Mouse (Mus musculus) embryonic facial prominence, embryonic 15.5 days (tissue): ENCODE measurements at regions not wholly inside any gene's neighbourhood (a gene's known extent, or its start where the extent isn't known, plus 50 kb on each side); places are given as distances from the start of the nearest gene placed in this dataset.
A peak's percentile ranks its signal among the peaks of the same experiment; 100 is the strongest.

ENCODE experiments used
- ATAC-seq: fragments of 200-750 bp; cut with Nextera tagmentation; 2 replicates; pipeline ENCODE4 v1.8.0; 2017; ENCODE audit warnings: low read depth, moderate TSS enrichment; ENCODE audit not compliant: insufficient number of reproducible peaks, low FRiP score, low TSS enrichment
- H3K27ac ChIP-seq: fragments of 300-500 bp; sonication (generic); replicated peaks from 2 replicates; pipeline ENCODE4 v1.5.1; 2015; ENCODE audit warnings: mild to moderate bottlenecking, inconsistent platforms
- H3K27me3 ChIP-seq: fragments of 300-500 bp; sonication (generic); 2 replicates; pipeline ENCODE4 v1.6.1; 2015; ENCODE audit warnings: inconsistent platforms
- H3K36me3 ChIP-seq: fragments of 300-500 bp; sonication (generic); 2 replicates; pipeline ENCODE4 v1.6.1; 2015; ENCODE audit warnings: mild to moderate bottlenecking, inconsistent platforms
- H3K4me1 ChIP-seq: fragments of 300-500 bp; sonication (generic); 2 replicates; pipeline ENCODE4 v1.6.1; 2015; ENCODE audit warnings: inconsistent platforms
- H3K4me2 ChIP-seq: fragments of 300-500 bp; sonication (generic); replicated peaks from 2 replicates; pipeline ENCODE4 v1.6.1; 2015; ENCODE audit warnings: mild to moderate bottlenecking, inconsistent platforms
- H3K4me3 ChIP-seq: fragments of 300-500 bp; sonication (generic); replicated peaks from 2 replicates; pipeline ENCODE4 v1.5.1; 2015; ENCODE audit warnings: mild to moderate bottlenecking, inconsistent platforms
- H3K9ac ChIP-seq: fragments of 300-500 bp; sonication (generic); 2 replicates; pipeline ENCODE4 v1.6.1; 2015; ENCODE audit warnings: inconsistent platforms
- H3K9me3 ChIP-seq: fragments of 300-500 bp; sonication (generic); replicated peaks from 2 replicates; pipeline ENCODE4 v1.6.1; 2016; ENCODE audit warnings: inconsistent platforms
- WGBS: fragments of 180-500 bp; shearing (Covaris S2); methylation state at CpG from one replicate; pipeline ENCODE4 v1.1.7; 2015; 5-methylcytosine and 5-hydroxymethylcytosine counted together

DNA sequence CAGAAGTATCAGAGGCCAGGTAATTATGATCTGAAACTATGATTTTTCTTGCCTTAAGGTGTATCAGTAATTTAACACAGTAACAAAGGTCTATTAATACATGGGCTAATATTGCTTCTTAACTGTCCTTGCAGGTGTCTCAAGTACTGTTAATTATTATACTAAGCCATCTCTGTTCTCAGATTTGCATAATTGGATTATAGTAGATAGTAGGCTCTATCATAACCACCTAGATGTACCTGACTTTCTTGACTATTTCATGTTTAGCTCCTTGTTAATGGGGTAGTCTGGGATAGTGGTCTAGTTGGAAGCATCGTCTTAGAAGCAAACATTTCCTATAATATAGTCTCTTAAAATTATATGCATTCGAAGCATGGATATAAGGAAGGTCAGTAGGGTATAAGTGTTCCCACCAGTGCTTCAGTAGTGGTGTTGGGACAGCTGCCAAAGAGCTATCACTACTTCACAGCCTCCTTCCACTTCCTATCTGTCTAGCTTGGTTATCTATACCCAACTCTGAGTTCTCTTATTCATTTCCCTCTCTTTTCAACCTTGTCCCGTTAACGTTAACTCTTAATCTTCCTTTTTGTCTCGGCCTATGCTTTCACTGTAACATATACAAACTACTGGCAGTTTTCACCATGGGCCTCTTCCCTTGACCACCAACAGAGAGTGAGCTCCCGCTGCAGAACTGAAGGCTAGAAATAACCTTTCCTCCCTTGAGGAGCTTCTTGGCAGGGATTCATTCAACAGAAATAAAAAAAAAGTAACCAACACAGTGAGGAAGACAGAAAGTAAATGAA is 630.9 kb upstream of the Lcorl start:
- H3K4me1 ChIP-seq = no peaks in the 10 kb centered on the region
- no peak overlapping the region for H3K9ac ChIP-seq
- no peaks in the 10 kb centered on the region for H3K9me3 ChIP-seq
- ATAC-seq = no peak
- H3K4me3 ChIP-seq = no peak overlapping the region
- H3K27ac ChIP-seq = no peak overlapping the region
- H3K36me3 ChIP-seq = no peaks in the 10 kb centered on the region
- H3K27me3 ChIP-seq = no peaks in the 10 kb centered on the region
- no peak overlapping the region for H3K4me2 ChIP-seq
- WGBS = 72% methylated on average over 6 of the region's 6 CpGs

DNA sequence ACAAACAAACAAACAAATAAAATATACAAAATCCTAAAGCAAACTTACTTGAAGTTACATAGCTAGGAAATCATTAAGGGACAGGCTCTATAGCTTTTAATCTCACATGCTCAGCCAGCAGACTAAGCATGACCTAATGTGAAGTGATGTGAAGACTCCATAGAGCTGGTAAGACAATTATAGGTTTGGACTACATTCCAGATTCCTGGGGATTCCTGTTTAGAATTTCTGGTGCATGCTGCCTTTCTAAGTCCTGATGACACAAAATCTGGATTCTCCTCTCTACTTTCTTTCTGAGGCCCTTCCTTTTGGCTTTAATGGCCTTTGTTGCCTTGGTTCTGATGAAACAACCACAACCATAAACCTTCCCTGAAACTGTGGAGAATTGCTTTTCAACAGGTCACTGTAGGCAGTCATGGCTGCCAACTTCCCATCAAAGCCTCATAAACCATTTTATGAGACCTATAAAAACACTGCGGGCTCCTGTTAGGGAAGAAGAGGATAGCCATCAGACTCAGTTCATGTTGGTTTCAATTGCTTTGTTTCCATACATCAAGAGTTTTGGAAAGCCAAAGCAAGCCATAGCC is 629.4 kb upstream of the Lcorl start:
- 76% methylated on average over 1 of the region's 1 CpGs for WGBS
- H3K9ac ChIP-seq = no peak overlapping the region
- ATAC-seq = no peak
- H3K27ac ChIP-seq = no peak overlapping the region
- no peaks in the 10 kb centered on the region for H3K4me1 ChIP-seq
- H3K36me3 ChIP-seq = no peaks in the 10 kb centered on the region
- H3K27me3 ChIP-seq = no peaks in the 10 kb centered on the region
- no peaks in the 10 kb centered on the region for H3K9me3 ChIP-seq
- H3K4me2 ChIP-seq = no peak overlapping the region
- H3K4me3 ChIP-seq = no peak overlapping the region

DNA sequence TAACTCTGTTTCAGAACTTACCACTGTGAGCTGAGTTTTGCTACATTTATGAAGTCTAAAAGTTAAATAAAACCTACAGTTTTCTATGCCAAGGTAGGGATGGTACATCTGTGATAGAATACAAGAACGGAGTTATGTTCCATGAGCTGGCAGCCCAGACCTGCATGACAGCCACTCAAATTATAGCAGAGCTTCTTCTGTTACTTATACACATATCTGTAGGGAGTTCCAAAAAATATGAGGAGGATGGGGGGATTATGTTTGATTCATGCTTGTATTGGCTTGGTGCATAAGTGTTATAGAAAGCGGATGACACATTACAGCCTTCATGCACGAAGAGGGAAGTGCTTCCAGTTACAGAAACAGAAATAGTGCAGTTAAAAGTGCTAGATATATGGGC is 598.9 kb upstream of the Lcorl start:
- H3K27ac ChIP-seq = no peak overlapping the region
- no peak for ATAC-seq
- no peaks in the 10 kb centered on the region for H3K9me3 ChIP-seq
- H3K9ac ChIP-seq = no peak overlapping the region
- no peak overlapping the region for H3K4me2 ChIP-seq
- H3K4me1 ChIP-seq = no peaks in the 10 kb centered on the region
- whole genome bisulfite sequencing = 91% methylated on average over 3 of the region's 3 CpGs
- no peaks in the 10 kb centered on the region for H3K36me3 ChIP-seq
- no peak overlapping the region for H3K4me3 ChIP-seq
- no peaks in the 10 kb centered on the region for H3K27me3 ChIP-seq

DNA sequence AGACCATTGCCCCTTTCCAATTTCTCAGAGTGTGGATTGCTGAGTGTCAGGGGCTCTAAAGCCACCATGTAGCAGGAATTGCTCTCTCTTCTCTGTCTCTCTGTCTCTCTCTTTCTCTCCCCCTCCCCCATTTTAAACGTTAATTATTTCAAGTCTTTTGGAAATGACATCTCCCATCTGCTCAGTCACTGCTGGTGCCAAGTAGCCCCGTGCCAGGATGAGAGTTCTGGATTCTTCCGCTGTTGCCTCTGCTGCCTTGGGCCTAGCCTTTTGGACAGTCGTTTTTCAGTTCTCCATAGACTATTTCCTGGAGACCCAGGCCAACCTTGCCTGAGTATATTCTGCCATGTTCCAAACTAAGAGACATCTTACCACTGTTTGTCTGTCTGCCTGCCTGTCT is 590.9 kb upstream of the Lcorl start:
- no peak overlapping the region for H3K4me3 ChIP-seq
- H3K4me2 ChIP-seq = no peak overlapping the region
- H3K36me3 ChIP-seq = no peaks in the 10 kb centered on the region
- no peaks in the 10 kb centered on the region for H3K9me3 ChIP-seq
- H3K4me1 ChIP-seq = 0 out of 2 replicates have a peak, but pooled peaks cover 4% of the 10 kb centered on the region
- H3K9ac ChIP-seq = no peak overlapping the region
- H3K27me3 ChIP-seq = no peaks in the 10 kb centered on the region
- H3K27ac ChIP-seq = no peak overlapping the region
- ATAC-seq = no peak
- WGBS = 57% methylated on average over 4 of the region's 4 CpGs

DNA sequence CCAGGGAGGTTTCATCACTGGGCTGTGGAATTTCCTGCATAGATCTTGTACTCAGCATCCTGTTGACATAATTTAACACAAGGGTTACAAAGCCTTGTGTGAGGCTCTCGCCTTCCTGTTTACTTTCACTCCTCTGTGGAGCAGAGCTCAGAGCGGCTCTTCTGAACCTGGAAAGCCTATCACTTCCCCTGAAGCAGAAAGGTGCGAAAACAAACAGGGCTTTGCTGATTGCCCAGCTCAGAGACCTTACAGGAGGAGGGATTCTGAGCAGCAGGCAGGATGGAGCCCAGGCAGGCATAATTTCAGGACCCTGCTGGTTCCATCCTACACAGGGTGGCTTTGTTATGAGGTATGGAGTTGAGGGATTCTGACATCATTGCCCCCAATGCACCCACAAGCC is 588.4 kb upstream of the Lcorl start:
- Histone ChIP-seq H3K27ac (no peak overlapping the region), H3K36me3 (no peaks in the 10 kb centered on the region)
- ATAC-seq = no peak

DNA sequence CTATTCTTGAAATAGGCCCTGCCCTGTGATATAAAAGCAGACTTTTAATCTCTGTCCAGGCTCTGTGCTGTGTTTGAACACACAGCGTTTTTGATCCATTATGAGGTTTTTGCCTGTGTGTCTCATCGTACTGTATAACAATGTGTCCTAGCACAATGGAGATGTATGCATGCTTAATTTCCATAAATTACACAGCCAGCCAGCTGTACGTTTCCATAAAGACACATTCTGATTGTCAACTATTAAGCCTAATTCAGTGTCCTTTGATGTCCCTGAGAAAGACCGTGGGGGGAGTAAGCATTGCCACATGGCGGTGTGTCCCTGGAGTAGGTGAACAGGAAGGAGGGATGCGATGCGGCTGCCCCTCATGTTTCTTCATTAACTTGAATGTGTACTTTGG is 587.7 kb upstream of the Lcorl start:
- Histone ChIP-seq H3K9me3 (no peaks in the 10 kb centered on the region), H3K9ac (no peak overlapping the region), H3K4me2 (no peak overlapping the region; the same call in 1 of the 2 replicates), H3K4me1 (0 out of 2 replicates have a peak, but pooled peaks cover 4% of the 10 kb centered on the region), H3K27ac (no peak overlapping the region), H3K27me3 (no peaks in the 10 kb centered on the region), H3K4me3 (no peak overlapping the region), H3K36me3 (no peaks in the 10 kb centered on the region)
- WGBS = 34% methylated on average over 7 of the region's 7 CpGs
- ATAC-seq = no peak

More for the DNA sequence above, 588.4 kb upstream of the Lcorl start:
- WGBS = 45% methylated on average over 3 of the region's 3 CpGs
- Histone ChIP-seq H3K9ac (no peak overlapping the region), H3K4me2 (no peak overlapping the region), H3K4me3 (no peak overlapping the region), H3K27me3 (no peaks in the 10 kb centered on the region), H3K4me1 (0 out of 2 replicates have a peak, but pooled peaks cover 4% of the 10 kb centered on the region), H3K9me3 (no peaks in the 10 kb centered on the region)

DNA sequence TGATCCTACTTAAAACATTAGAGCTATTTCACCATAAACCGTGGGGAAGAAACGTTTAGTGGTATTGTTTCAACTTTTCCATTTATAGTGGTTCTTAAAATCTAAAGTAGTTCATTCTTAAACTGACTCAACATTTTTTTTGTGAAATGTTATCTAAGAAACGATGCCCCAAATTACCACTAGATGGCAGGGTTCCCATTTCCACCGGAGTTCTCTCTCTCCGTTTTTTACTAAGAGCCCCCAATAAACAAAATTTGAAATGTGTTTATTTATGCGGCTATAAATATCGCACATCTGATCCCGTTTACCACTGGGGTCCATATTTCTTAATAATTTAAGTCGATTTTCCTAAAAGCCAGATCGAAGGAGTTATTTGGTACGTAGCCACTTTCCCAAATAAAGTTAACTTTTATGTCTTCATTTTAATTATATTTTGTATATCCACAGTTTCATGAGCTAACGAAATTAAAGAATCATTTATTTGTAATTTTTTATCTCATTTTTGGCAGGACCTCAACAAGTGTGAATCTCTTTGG is 586.5 kb upstream of the Lcorl start:
- 10% methylated on average over 12 of the region's 12 CpGs for WGBS
- Histone ChIP-seq H3K4me2 (peak overlapping the region; percentile 17), H3K4me3 (0 out of 2 replicates have a peak overlapping the region, but pooled peaks have one; percentile 10), H3K36me3 (no peaks in the 10 kb centered on the region), H3K9ac (no peak overlapping the region), H3K4me1 (0 out of 2 replicates have a peak, but pooled peaks cover 4% of the 10 kb centered on the region), H3K27me3 (no peaks in the 10 kb centered on the region), H3K27ac (no peak overlapping the region), H3K9me3 (no peaks in the 10 kb centered on the region)
- no peak for ATAC-seq

DNA sequence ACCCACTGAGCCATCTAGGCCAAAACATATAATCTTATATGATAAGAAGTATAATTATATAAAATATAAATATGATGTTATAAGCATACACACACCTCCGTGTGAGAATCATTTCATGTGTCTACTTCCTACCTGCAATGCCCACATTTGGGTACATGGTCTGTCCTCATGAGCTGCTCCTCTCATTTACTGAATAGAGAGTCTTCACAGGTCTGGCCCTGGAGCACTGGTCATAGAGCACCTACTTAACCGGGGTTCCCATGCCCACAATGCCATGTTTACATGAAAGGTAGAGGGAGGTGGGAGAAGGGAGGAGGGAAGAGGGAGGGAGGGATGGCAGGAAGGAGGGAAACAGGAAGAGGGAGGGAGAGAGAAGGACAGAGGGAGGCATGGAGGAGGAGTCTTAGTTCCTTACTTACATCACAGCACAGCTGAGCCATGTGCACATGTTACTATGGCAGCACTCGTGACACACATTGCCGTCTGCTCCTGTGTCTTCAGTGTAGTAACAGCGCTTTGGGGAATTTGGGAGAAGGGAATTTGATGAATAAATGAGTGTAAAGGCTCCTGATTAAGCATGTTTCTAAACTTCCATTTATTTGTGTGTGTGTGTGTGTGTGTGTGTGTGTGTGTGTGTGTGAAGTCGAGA is 585.3 kb upstream of the Lcorl start:
- no peak for ATAC-seq
- Histone ChIP-seq H3K27ac (no peak overlapping the region), H3K4me1 (0 out of 2 replicates have a peak, but pooled peaks cover 4% of the 10 kb centered on the region), H3K9me3 (no peaks in the 10 kb centered on the region), H3K9ac (no peak overlapping the region), H3K27me3 (no peaks in the 10 kb centered on the region), H3K36me3 (no peaks in the 10 kb centered on the region), H3K4me2 (no peak overlapping the region), H3K4me3 (no peak overlapping the region)
- WGBS = 78% methylated on average over 6 of the region's 6 CpGs

DNA sequence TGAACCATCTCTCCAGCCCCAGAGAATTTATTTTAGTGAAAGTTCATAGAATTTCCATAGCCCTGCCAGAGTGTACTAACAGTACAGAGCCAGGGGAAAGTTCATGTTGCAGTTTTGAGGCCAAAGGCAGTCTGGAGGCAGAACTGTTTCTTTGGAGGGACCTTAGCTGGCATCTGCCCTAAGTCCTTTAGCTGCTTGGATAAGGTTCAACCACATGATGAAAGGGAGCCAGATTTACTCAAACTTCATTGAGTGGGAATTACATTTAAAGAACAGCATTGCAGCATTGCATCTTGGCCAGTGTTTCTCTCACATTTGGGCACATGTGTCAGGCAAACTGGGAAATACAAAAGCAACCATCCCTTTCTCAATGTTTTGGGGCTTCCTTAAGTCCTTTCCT is 584.3 kb upstream of the Lcorl start:
- no peak for ATAC-seq
- Histone ChIP-seq H3K4me3 (no peak overlapping the region), H3K36me3 (no peaks in the 10 kb centered on the region), H3K27me3 (no peaks in the 10 kb centered on the region), H3K4me1 (0 out of 2 replicates have a peak, but pooled peaks cover 4% of the 10 kb centered on the region), H3K27ac (no peak overlapping the region), H3K9ac (no peak overlapping the region), H3K4me2 (no peak overlapping the region), H3K9me3 (no peaks in the 10 kb centered on the region)

DNA sequence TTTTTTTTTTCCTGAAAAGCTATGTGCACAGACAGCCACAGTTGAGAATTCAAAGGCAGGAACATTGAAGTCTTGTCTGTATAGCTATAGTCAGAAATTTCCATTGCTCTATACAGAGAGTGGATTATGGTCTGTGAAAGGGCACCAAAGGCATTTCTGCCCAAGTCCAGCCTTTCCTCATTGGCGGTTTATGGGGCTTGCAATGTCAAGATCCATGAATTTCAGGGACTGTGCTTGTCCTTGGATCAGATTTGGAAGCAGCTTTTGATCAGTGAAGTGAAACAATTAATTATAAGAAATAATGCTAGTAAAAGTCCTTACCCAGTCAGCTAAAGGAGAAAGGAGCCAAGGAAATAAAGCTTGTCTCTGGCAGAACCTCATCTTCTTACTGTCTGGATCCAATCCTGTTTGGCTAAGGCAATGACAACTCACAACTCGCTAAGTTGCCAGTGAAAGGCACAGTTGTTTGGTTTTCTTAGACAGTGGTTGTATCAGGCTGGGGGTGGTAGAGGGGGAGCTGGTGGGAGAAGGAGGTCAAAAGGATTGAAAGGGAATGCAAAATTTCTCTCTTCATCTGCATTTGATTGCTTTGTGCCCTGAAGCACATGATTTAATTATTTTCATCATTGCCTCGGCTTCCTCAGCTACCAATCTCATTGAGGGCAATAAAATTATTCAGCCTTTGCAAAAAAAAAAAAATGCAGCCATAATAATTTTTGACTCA is 574.4 kb upstream of the Lcorl start:
- Histone ChIP-seq H3K4me1 (no peaks in the 10 kb centered on the region), H3K27ac (no peak overlapping the region)
- WGBS = 40% methylated on average over 3 of the region's 3 CpGs

DNA sequence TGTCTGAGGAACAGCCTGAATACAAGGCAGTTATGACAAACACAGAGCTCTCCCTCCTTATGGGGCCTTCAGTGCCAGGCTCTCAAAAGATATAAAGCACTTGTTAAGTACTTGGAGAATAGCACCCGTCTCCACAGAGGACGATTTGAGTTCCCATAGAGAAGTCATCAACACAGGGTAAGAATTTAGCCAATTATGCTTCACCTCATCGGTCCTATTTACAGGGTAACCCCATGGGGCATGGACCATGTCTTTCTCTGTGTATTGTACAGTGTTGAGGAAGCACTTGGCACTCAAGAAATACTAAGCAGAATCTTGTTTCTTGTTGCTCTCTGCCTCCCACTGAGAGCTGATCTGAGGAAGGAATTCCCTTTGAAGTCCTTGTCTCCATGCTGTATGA is 565.3 kb upstream of the Lcorl start:
- Histone ChIP-seq H3K9ac (no peak overlapping the region), H3K9me3 (no peaks in the 10 kb centered on the region), H3K4me2 (no peak overlapping the region), H3K36me3 (no peaks in the 10 kb centered on the region), H3K27ac (no peak overlapping the region), H3K27me3 (no peaks in the 10 kb centered on the region), H3K4me3 (no peak overlapping the region), H3K4me1 (no peaks in the 10 kb centered on the region)
- WGBS = 75% methylated on average over 3 of the region's 3 CpGs
- ATAC-seq = no peak

More for the DNA sequence above, 574.4 kb upstream of the Lcorl start:
- Histone ChIP-seq H3K4me3 (no peak overlapping the region), H3K36me3 (no peaks in the 10 kb centered on the region), H3K27me3 (no peaks in the 10 kb centered on the region), H3K9ac (no peak overlapping the region), H3K4me2 (no peak overlapping the region), H3K9me3 (no peaks in the 10 kb centered on the region)
- ATAC-seq = no peak
